In genomic region chr8:119910547-119911257, GRCm38 (mm10) we compare ENCODE assay signal across 8 mouse cellular contexts. TPM values are rescaled to one million over a fixed set of nuclear protein-coding genes. Genes with fewer than 3 reads are reported as not detected.
A peak's percentile ranks its signal among the peaks of the same experiment; 100 is the strongest.
DNase-seq lines count a peak whose midpoint lies in the region; ATAC-seq and TF ChIP-seq lines count a peak whose summit lies in the region.

TSS of gene Gm20388 (plus strand) at chr8:119910841.

- no peaks in the 10 kb centered on the region for H3K36me3 ChIP-seq in kidney, embryonic 14.5 days (ENCODE audit: control insufficient read depth, insufficient read depth, low read length)
- H3K36me3 ChIP-seq in limb, embryonic 14.5 days (ENCODE audit: control insufficient read depth, insufficient read depth, low read length) = no peaks in the 10 kb centered on the region
- no peaks in the 10 kb centered on the region for H3K36me3 ChIP-seq in midbrain, embryonic 16.5 days (ENCODE audit: control insufficient read depth, insufficient read depth, low read length)
- no peaks in the 10 kb centered on the region for H3K36me3 ChIP-seq in spleen, adult 2 months (ENCODE audit: control insufficient read depth, insufficient read depth, low read length)

- ATAC-seq in kidney, embryonic 14.5 days (ENCODE audit: low FRiP score, low TSS enrichment) = peak; percentile 96
- ATAC-seq in limb, embryonic 14.5 days (ENCODE audit: low FRiP score, low read depth) = peak; percentile 93
- peak; percentile 96 for ATAC-seq in midbrain, embryonic 16.5 days

- WGBS in kidney, embryonic 14.5 days = under 1% methylated on average over 76 of the region's 97 CpGs
- under 1% methylated on average over 77 of the region's 97 CpGs for WGBS in limb, embryonic 14.5 days
- WGBS in midbrain, embryonic 16.5 days = under 1% methylated on average over 78 of the region's 97 CpGs
- WGBS in spleen, adult 2 months = under 1% methylated on average over 97 of the region's 97 CpGs

- H3K9me3 ChIP-seq in kidney, embryonic 14.5 days (ENCODE audit: control insufficient read depth, low read length) = no peaks in the 10 kb centered on the region
- no peaks in the 10 kb centered on the region for H3K9me3 ChIP-seq in limb, embryonic 14.5 days (ENCODE audit: control insufficient read depth, low read length)
- no peaks in the 10 kb centered on the region for H3K9me3 ChIP-seq in midbrain, embryonic 16.5 days (replicated peaks; ENCODE audit: control insufficient read depth, low read length, poor library complexity, severe bottlenecking)

- H3K9ac ChIP-seq in kidney, embryonic 14.5 days (ENCODE audit: low read depth, low read length) = peak within 1 kb of the TSS; percentile 85
- H3K9ac ChIP-seq in limb, embryonic 14.5 days (ENCODE audit: low read depth, low read length, severe bottlenecking) = peak within 1 kb of the TSS; percentile 86
- peak within 1 kb of the TSS; percentile 97 for H3K9ac ChIP-seq in midbrain, embryonic 16.5 days (ENCODE audit: low read depth, low read length)

- peak; percentile 93 to 94 for DNase-seq in B cell, adult 2 months
- DNase-seq in brain, adult 2 months (ENCODE audit: low read depth, low spot score) = peak; percentile 92
- DNase-seq in heart, adult 9 months (ENCODE audit: low spot score in 2 of 2) = peak; percentile 89 to 93
- peak; percentile 85 for DNase-seq in limb, embryonic 14.5 days (ENCODE audit: low spot score)
- DNase-seq in spleen, adult 2 months (ENCODE audit: low read depth in 1 of 2, low spot score in 2 of 2) = peak; percentile 76 to 88

- H3K27me3 ChIP-seq in kidney, embryonic 14.5 days (ENCODE audit: control insufficient read depth, insufficient read depth, low read length) = no peaks in the 10 kb centered on the region
- H3K27me3 ChIP-seq in limb, embryonic 14.5 days (ENCODE audit: control insufficient read depth, insufficient read depth, low read length) = peaks cover 5% of the 10 kb centered on the region; the same call in 1 of the 2 replicates
- H3K27me3 ChIP-seq in midbrain, embryonic 16.5 days (ENCODE audit: control insufficient read depth, insufficient read depth, low read depth, low read length) = no peaks in the 10 kb centered on the region
- no peaks in the 10 kb centered on the region for H3K27me3 ChIP-seq in spleen, adult 2 months (ENCODE audit: control insufficient read depth, insufficient read depth, low read length)

- H3K4me2 ChIP-seq in kidney, embryonic 14.5 days (replicated peaks; ENCODE audit: low read depth, low read length) = peak within 1 kb of the TSS; percentile 80
- H3K4me2 ChIP-seq in limb, embryonic 14.5 days (replicated peaks; ENCODE audit: low read depth, low read length, severe bottlenecking) = peak within 1 kb of the TSS; percentile 92
- H3K4me2 ChIP-seq in midbrain, embryonic 16.5 days (ENCODE audit: low read length) = peak within 1 kb of the TSS; percentile 88

- TF ChIP-seq POLR2A in embryonic fibroblast, embryonic 13.5 days (IDR thresholded peaks at IDR 0.05; ENCODE audit: low read depth, low read length) = peak; percentile 88
- peak; percentile 72; the same call in 1 of the 2 replicates for TF ChIP-seq POLR2A in limb, embryonic 14.5 days (IDR thresholded peaks at IDR 0.05; ENCODE audit: borderline replicate concordance, extremely low read depth, insufficient read depth, insufficient read length)
- peak; percentile 73 for TF ChIP-seq POLR2A in spleen, adult 2 months (IDR thresholded peaks at IDR 0.05; ENCODE audit: low read depth, low read length)

- peaks cover 16% of the 10 kb centered on the region for H3K4me1 ChIP-seq in embryonic fibroblast, embryonic 13.5 days (ENCODE audit: control insufficient read depth, insufficient read depth, low read length)
- H3K4me1 ChIP-seq in kidney, embryonic 14.5 days (ENCODE audit: control insufficient read depth, insufficient read depth, low read length) = peaks cover 34% of the 10 kb centered on the region
- H3K4me1 ChIP-seq in limb, embryonic 14.5 days (ENCODE audit: control insufficient read depth, insufficient read depth, low read length) = peaks cover 25% of the 10 kb centered on the region
- H3K4me1 ChIP-seq in midbrain, embryonic 16.5 days (ENCODE audit: control insufficient read depth, insufficient read depth, low read length) = peaks cover 39% of the 10 kb centered on the region
- H3K4me1 ChIP-seq in spleen, adult 2 months (ENCODE audit: control insufficient read depth, insufficient read depth, insufficient read length) = peaks cover 8% of the 10 kb centered on the region; the same call in 1 of the 2 replicates

- TF ChIP-seq CTCF in embryonic fibroblast, embryonic 13.5 days (IDR thresholded peaks at IDR 0.05; ENCODE audit: borderline replicate concordance, insufficient read depth, low read length) = no peak
- no peak for TF ChIP-seq CTCF in spleen, adult 2 months (IDR thresholded peaks at IDR 0.05; ENCODE audit: extremely low read depth, insufficient read depth, insufficient read length, insufficient replicate concordance)

- peak within 1 kb of the TSS; percentile 28; the same call in 1 of the 2 replicates for H3K27ac ChIP-seq in embryonic fibroblast, embryonic 13.5 days (ENCODE audit: insufficient read depth, low read length)
- H3K27ac ChIP-seq in kidney, embryonic 14.5 days (ENCODE audit: low read depth, low read length) = peak within 1 kb of the TSS; percentile 83
- H3K27ac ChIP-seq in limb, embryonic 14.5 days (replicated peaks; ENCODE audit: low read depth, low read length) = peak within 1 kb of the TSS; percentile 93
- peak within 1 kb of the TSS; percentile 97 for H3K27ac ChIP-seq in midbrain, embryonic 16.5 days (ENCODE audit: low read length)
- H3K27ac ChIP-seq in spleen, adult 2 months (ENCODE audit: insufficient read depth, low read length) = peak within 1 kb of the TSS; percentile 97

- peak within 1 kb of the TSS; percentile 73 for H3K4me3 ChIP-seq in embryonic fibroblast, embryonic 13.5 days (ENCODE audit: insufficient read depth, low read length)
- H3K4me3 ChIP-seq in kidney, embryonic 14.5 days (ENCODE audit: low read length) = peak within 1 kb of the TSS; percentile 75
- peak within 1 kb of the TSS; percentile 82 for H3K4me3 ChIP-seq in limb, embryonic 14.5 days (replicated peaks; ENCODE audit: low read length)
- H3K4me3 ChIP-seq in midbrain, embryonic 16.5 days (ENCODE audit: low read depth, low read length) = peak within 1 kb of the TSS; percentile 92
- peak within 1 kb of the TSS; percentile 100 for H3K4me3 ChIP-seq in spleen, adult 2 months (ENCODE audit: extremely low read depth, insufficient read depth, insufficient read length)

RNA-seq across cellular contexts. Expression of gene Gm20388, which starts in this region (rescaled TPM):
- 82.0 and 82.8 TPM in 2 replicates for polyA plus RNA-seq in embryonic fibroblast, embryonic 13.5 days (2011; ENCODE audit: insufficient read length, low read depth, missing spikeins)
- 5.7 TPM in 1 of 2 replicates, not detected in the other for polyA plus RNA-seq in kidney, embryonic 14.5 days (2014; fragmentation: Nextera tagmentation; extraction: Ambion mirVana)
- 49.9 and 63.3 TPM in 2 replicates for polyA plus RNA-seq in limb, embryonic 14.5 days (2012; rRNA removed)
- 1.9 TPM in 1 of 2 replicates, not detected in the other for polyA plus RNA-seq in limb, embryonic 14.5 days (2014; fragmentation: Nextera tagmentation; extraction: Ambion mirVana)
- 6.4 and 7.5 TPM in 2 replicates for polyA plus RNA-seq in midbrain, embryonic 16.5 days (2015; fragmentation: Nextera tagmentation; extraction: Ambion mirVana)
- polyA plus RNA-seq in spleen, adult 2 months (2012; rRNA removed) = 26.1 and 26.4 TPM in 2 replicates

Comparison
In these comparisons a context has a peak if more than half of its experiments do, and no peak if none do; other contexts are left out.
1. Peak in every context shown above with its lines: DNase-seq, ATAC-seq, H3K4me3 ChIP-seq and H3K27ac ChIP-seq.
2. H3K27ac ChIP-seq: peak in every context shown above with its lines; median percentile 97 in midbrain, embryonic 16.5 days; 97 in spleen, adult 2 months; 93 in limb, embryonic 14.5 days; 83 in kidney, embryonic 14.5 days; 28 in embryonic fibroblast, embryonic 13.5 days.